Mouse (Mus musculus): ENCODE measurements around the gene Coasy. TPM values are rescaled to one million over a fixed set of nuclear protein-coding genes. Genes with fewer than 3 reads are reported as not detected.

The Coasy gene
- polyA plus RNA-seq, 1 experiment, result 34.1 TPM

- no peak for TF ChIP-seq CTCF (IDR thresholded peaks at IDR 0.05; ENCODE audit: borderline replicate concordance, insufficient read depth, low read depth, low read length)
- no peak for TF ChIP-seq POLR2A (IDR thresholded peaks at IDR 0.05; ENCODE audit: borderline replicate concordance, insufficient read depth, low read length)
- peak; percentile 83 to 93 for DNase-seq
- Histone ChIP-seq H3K27ac (ENCODE audit: insufficient read depth, low read length) (peak overlapping the region; percentile 76; the same call in 1 of the 2 replicates), H3K4me1 (ENCODE audit: control insufficient read depth, insufficient read depth, low read length) (peaks cover 24% of the 10 kb centered on the region), H3K4me3 (replicated peaks; ENCODE audit: insufficient read depth, low read depth, low read length) (no peak overlapping the region), H3K27me3 (ENCODE audit: control insufficient read depth, insufficient read depth, low read length) (no peaks in the 10 kb centered on the region)
- WGBS, result 27% methylated on average over 11 of the region's 11 CpGs
Measured at GRCm38 (mm10) chr11:101128996-101129577, 46.7 kb downstream of the Coasy start.

DNA sequence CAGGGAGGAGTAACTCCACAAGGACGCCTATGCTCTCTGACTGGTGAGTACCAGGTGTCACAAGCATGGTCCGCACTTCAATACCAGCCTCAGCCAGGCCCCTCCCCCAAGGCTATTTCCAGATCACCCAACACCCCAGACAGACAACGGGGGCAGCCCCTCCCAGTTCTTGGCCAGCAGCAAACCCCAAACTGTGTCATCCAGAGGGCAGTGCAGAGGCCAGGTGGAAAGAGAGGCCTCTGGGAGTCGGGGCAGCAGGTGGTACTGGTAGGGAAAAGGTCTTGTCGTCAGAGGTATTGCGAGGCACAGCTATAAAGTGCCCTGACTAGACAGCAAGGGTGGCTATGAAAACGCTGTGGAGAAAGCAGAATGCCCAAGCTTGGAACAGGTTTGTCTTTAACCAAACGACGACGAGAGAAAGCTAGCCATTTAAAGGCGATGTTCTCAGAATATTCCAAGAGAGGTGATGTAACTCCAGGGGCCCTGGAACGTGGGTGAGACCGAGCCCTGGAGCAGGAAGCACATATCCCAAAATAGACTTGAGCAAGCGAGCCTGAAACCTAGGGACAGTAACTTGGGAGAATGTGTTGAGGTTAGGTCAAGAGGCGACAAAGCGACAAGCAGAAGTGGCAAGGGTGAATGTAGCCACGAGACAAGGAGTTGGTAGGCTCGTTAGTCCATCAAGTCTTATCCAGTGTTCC lies 47.8 kb downstream of the Coasy start:
- no peaks in the 10 kb centered on the region for H3K27me3 ChIP-seq (ENCODE audit: control insufficient read depth, insufficient read depth, low read length)
- peak overlapping the region; percentile 15; the same call in 1 of the 2 replicates for H3K27ac ChIP-seq (ENCODE audit: insufficient read depth, low read length)
- H3K4me3 ChIP-seq (replicated peaks; ENCODE audit: insufficient read depth, low read depth, low read length), result no peak overlapping the region
- WGBS, result 28% methylated on average over 18 of the region's 18 CpGs
- peak; percentile 44 to 45 for DNase-seq
- peaks cover 27% of the 10 kb centered on the region for H3K4me1 ChIP-seq (ENCODE audit: control insufficient read depth, insufficient read depth, low read length)
- TF ChIP-seq CTCF (IDR thresholded peaks at IDR 0.05; ENCODE audit: borderline replicate concordance, insufficient read depth, low read depth, low read length) (no peak), POLR2A (IDR thresholded peaks at IDR 0.05; ENCODE audit: borderline replicate concordance, insufficient read depth, low read length) (no peak)

DNA sequence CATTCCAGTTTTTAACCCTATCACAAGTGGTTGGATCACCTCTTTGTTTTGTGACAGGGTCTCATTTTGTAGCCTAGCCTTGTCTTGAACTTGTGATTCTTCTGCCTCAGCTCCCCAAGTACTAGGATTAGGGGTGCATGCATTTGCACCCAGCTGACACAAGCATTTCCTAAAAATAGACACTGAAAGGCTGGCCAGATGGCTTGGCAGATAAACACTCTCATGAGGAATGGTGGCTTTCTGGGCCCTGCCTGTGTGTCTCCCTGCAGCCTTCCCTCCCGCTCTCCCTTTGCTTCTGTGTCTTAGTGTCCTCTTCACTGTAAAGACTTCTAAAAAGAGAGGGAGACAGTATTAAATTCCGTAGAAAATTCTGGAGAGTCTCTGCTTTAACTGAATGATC lies 48.8 kb downstream of the Coasy start:
- DNase-seq, result peak; percentile 62 to 85

GRCm38 (mm10) chr11:101131701-101132100 lies 49.3 kb downstream of the Coasy start:
- H3K27ac ChIP-seq (ENCODE audit: insufficient read depth, low read length), result 0 out of 2 replicates have a peak overlapping the region, but pooled peaks have one; percentile 58

More for the DNA sequence above, 48.8 kb downstream of the Coasy start:
- peaks cover 22% of the 10 kb centered on the region for H3K4me1 ChIP-seq (ENCODE audit: control insufficient read depth, insufficient read depth, low read length)
- no peak for TF ChIP-seq POLR2A (IDR thresholded peaks at IDR 0.05; ENCODE audit: borderline replicate concordance, insufficient read depth, low read length)
- TF ChIP-seq CTCF (IDR thresholded peaks at IDR 0.05; ENCODE audit: borderline replicate concordance, insufficient read depth, low read depth, low read length), result no peak
- no peak overlapping the region for H3K4me3 ChIP-seq (replicated peaks; ENCODE audit: insufficient read depth, low read depth, low read length)
- H3K27me3 ChIP-seq (ENCODE audit: control insufficient read depth, insufficient read depth, low read length), result no peaks in the 10 kb centered on the region
- peak overlapping the region; percentile 58; the same call in 1 of the 2 replicates for H3K27ac ChIP-seq (ENCODE audit: insufficient read depth, low read length)
- 24% methylated on average over 2 of the region's 2 CpGs for WGBS

DNA sequence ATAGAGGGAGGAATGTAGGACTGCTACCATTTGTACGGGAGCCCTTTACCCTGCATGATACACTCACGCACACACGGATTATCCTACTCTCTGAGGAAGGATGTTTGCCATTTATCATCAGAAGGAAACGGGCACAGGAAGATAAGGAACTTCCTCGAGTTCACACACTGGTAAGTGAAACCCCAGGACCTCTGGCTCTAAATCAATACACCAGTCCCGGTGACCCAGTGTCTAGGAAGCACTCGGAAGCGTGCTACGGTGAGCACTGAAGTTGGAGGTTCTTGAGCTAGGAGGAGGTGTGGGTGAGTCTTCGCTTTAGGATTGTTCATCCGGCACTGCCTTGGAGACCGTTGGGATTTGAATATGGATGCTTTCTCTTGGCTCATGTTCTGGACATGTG lies 50.7 kb downstream of the Coasy start:
- DNase-seq, result no peak
- 33% methylated on average over 12 of the region's 12 CpGs for WGBS
- no peak for TF ChIP-seq POLR2A (IDR thresholded peaks at IDR 0.05; ENCODE audit: borderline replicate concordance, insufficient read depth, low read length)
- no peak for TF ChIP-seq CTCF (IDR thresholded peaks at IDR 0.05; ENCODE audit: borderline replicate concordance, insufficient read depth, low read depth, low read length)
- Histone ChIP-seq H3K27ac (ENCODE audit: insufficient read depth, low read length) (no peak overlapping the region), H3K4me1 (ENCODE audit: control insufficient read depth, insufficient read depth, low read length) (peaks cover 22% of the 10 kb centered on the region), H3K4me3 (replicated peaks; ENCODE audit: insufficient read depth, low read depth, low read length) (no peak overlapping the region), H3K27me3 (ENCODE audit: control insufficient read depth, insufficient read depth, low read length) (no peaks in the 10 kb centered on the region)

More at GRCm38 (mm10) chr11:101131701-101132100, 49.3 kb downstream of the Coasy start:
- TF ChIP-seq CTCF (IDR thresholded peaks at IDR 0.05; ENCODE audit: borderline replicate concordance, insufficient read depth, low read depth, low read length), result peak; percentile 46; the same call in 1 of the 2 replicates
- TF ChIP-seq POLR2A (IDR thresholded peaks at IDR 0.05; ENCODE audit: borderline replicate concordance, insufficient read depth, low read length), result no peak
- Histone ChIP-seq H3K27me3 (ENCODE audit: control insufficient read depth, insufficient read depth, low read length) (no peaks in the 10 kb centered on the region), H3K4me1 (ENCODE audit: control insufficient read depth, insufficient read depth, low read length) (peaks cover 22% of the 10 kb centered on the region), H3K4me3 (replicated peaks; ENCODE audit: insufficient read depth, low read depth, low read length) (no peak overlapping the region)
- DNase-seq, result no peak
- 82% methylated on average over 6 of the region's 6 CpGs for WGBS

DNA sequence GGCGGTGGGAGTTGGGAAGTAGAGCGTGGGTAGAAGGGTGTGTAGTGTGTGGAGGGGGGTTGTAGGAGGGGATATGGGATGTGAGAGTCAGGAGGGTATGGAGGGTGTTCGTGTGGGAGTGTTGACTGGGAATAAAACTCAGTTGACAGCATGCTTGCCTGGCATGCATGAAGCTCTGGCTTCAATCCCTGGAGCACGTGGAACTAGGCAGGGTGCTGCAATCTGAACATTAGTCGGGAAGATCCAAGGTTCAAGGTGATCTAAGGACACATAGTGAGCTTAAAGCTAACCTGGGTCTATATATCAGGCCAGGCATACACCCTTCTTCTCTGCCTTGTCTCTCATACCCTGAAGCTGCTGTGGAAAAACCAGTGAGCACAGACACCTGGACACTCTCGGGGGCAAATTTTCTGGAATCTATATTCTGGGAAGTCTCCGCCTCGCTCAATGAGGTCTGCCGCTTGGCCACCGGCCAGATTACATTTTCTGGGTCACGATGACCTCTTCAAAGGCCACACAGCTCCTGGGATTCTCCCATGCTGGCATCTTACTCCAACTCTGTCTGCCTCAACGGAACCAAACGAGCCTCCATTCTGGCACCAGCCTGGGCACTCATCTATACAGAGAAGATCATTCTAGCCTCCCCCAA lies 52.0 kb downstream of the Coasy start:
- TF ChIP-seq POLR2A (IDR thresholded peaks at IDR 0.05; ENCODE audit: borderline replicate concordance, insufficient read depth, low read length) (no peak), CTCF (IDR thresholded peaks at IDR 0.05; ENCODE audit: borderline replicate concordance, insufficient read depth, low read depth, low read length) (no peak)
- WGBS, result 38% methylated on average over 13 of the region's 13 CpGs
- peak in 1 of 2 experiments; percentile 45 for DNase-seq
- Histone ChIP-seq H3K4me1 (ENCODE audit: control insufficient read depth, insufficient read depth, low read length) (peaks cover 23% of the 10 kb centered on the region), H3K27ac (ENCODE audit: insufficient read depth, low read length) (no peak overlapping the region), H3K27me3 (ENCODE audit: control insufficient read depth, insufficient read depth, low read length) (no peaks in the 10 kb centered on the region), H3K4me3 (replicated peaks; ENCODE audit: insufficient read depth, low read depth, low read length) (no peak overlapping the region)

Other genes starting within 250 kb of the Coasy start
- 33.6 and 37.5 TPM in 2 replicates for gene Stat5b, start 231.8 kb upstream of the Coasy start, polyA plus RNA-seq (2012; rRNA removed)
- gene Stat5a, start 223.2 kb upstream of the Coasy start, polyA plus RNA-seq (2012; rRNA removed), result 3.0 and 4.0 TPM in 2 replicates
- gene Stat3, start 143.0 kb upstream of the Coasy start, polyA plus RNA-seq (2012; rRNA removed), result 45.0 and 47.5 TPM in 2 replicates
- gene Cavin1, start 111.7 kb upstream of the Coasy start, polyA plus RNA-seq (2012; rRNA removed), result 14.9 and 15.6 TPM in 2 replicates
- gene Atp6v0a1, start 73.1 kb upstream of the Coasy start, polyA plus RNA-seq (2012; rRNA removed), result 294 and 298 TPM in 2 replicates
- 12.7 and 15.8 TPM in 2 replicates for gene Naglu, start 12.6 kb upstream of the Coasy start, polyA plus RNA-seq (2012; rRNA removed)
- 0.84 and 0.93 TPM in 2 replicates for gene Hsd17b1, start 4.2 kb upstream of the Coasy start, polyA plus RNA-seq (2012; rRNA removed)
- gene Mlx, start 4.7 kb downstream of the Coasy start, polyA plus RNA-seq (2012; rRNA removed), result 54.9 and 55.8 TPM in 2 replicates
- 4.7 and 5.3 TPM in 2 replicates for gene Psmc3ip, start 12.9 kb downstream of the Coasy start, polyA plus RNA-seq (2012; rRNA removed)
- gene Retreg3, start 37.3 kb downstream of the Coasy start, polyA plus RNA-seq (2012; rRNA removed), result 87.3 and 90.1 TPM in 2 replicates
- gene Tubg1, start 37.4 kb downstream of the Coasy start, polyA plus RNA-seq (2012; rRNA removed), result 39.1 and 39.3 TPM in 2 replicates
- gene Tubg2, start 73.3 kb downstream of the Coasy start, polyA plus RNA-seq (2012; rRNA removed), result 44.3 and 47.8 TPM in 2 replicates
- gene Cntnap1, start 88.0 kb downstream of the Coasy start, polyA plus RNA-seq (2012; rRNA removed), result 151 and 169 TPM in 2 replicates
- 67.6 and 71.0 TPM in 2 replicates for gene Plekhh3, start 88.8 kb downstream of the Coasy start, polyA plus RNA-seq (2012; rRNA removed)
- gene Ccr10, start 92.9 kb downstream of the Coasy start, polyA plus RNA-seq (2012; rRNA removed), result 0.82 and 1.0 TPM in 2 replicates
- 64.4 and 70.7 TPM in 2 replicates for gene Ezh1, start 143.9 kb downstream of the Coasy start, polyA plus RNA-seq (2012; rRNA removed)
- gene Ramp2, start 163.5 kb downstream of the Coasy start, polyA plus RNA-seq (2012; rRNA removed), result 50.3 and 52.7 TPM in 2 replicates
- 66.8 and 67.0 TPM in 2 replicates for gene Vps25, start 171.1 kb downstream of the Coasy start, polyA plus RNA-seq (2012; rRNA removed)
- 2.6 and 3.1 TPM in 2 replicates for gene Wnk4, start 178.0 kb downstream of the Coasy start, polyA plus RNA-seq (2012; rRNA removed)
- gene Cntd1, start 196.4 kb downstream of the Coasy start, polyA plus RNA-seq (2012; rRNA removed), result 0.65 TPM in 2 replicates
- 174 and 218 TPM in 2 replicates for gene Coa3, start 196.5 kb downstream of the Coasy start, polyA plus RNA-seq (2012; rRNA removed)
- gene Becn1, start 219.7 kb downstream of the Coasy start, polyA plus RNA-seq (2012; rRNA removed), result 122 and 132 TPM in 2 replicates
- 98.4 and 100 TPM in 2 replicates for gene Psme3, start 233.6 kb downstream of the Coasy start, polyA plus RNA-seq (2012; rRNA removed)
- gene Aoc2, start 242.5 kb downstream of the Coasy start, polyA plus RNA-seq (2012; rRNA removed), result 2.9 and 3.0 TPM in 2 replicates
- 0.75 and 0.76 TPM in 2 replicates for gene Aoc3, start 248.0 kb downstream of the Coasy start, polyA plus RNA-seq (2012; rRNA removed)

All from cerebellum, adult 2 months (tissue).